Mouse (Mus musculus) stomach, embryonic 15.5 days (tissue): ENCODE data around the gene Tgfb2. TPM values are rescaled to one million over a fixed set of nuclear protein-coding genes. Genes with fewer than 3 reads are reported as not detected.

Experiments used
- ATAC-seq: fragments of 200-750 bp; cut with Nextera tagmentation; 2 replicates; pipeline ENCODE4 v1.8.0; 2017; ENCODE audit warnings: low read depth, moderate number of reproducible peaks, moderate TSS enrichment; ENCODE audit not compliant: insufficient read depth, low FRiP score
- H3K27ac ChIP-seq: fragments of 300-500 bp; sonication (generic); 2 replicates; pipeline ENCODE4 v1.5.1; 2015; ENCODE audit warnings: mild to moderate bottlenecking, inconsistent platforms
- H3K27me3 ChIP-seq: fragments of 300-500 bp; sonication (generic); replicated peaks from 2 replicates; pipeline ENCODE4 v1.6.1; 2015; ENCODE audit warnings: inconsistent platforms
- H3K36me3 ChIP-seq: fragments of 300-500 bp; sonication (generic); 2 replicates; pipeline ENCODE4 v1.6.1; 2015; ENCODE audit warnings: inconsistent platforms
- H3K4me1 ChIP-seq: fragments of 300-500 bp; sonication (generic); 2 replicates; pipeline ENCODE4 v1.6.1; 2015; ENCODE audit warnings: inconsistent platforms
- H3K4me2 ChIP-seq: fragments of 300-500 bp; sonication (generic); 2 replicates; pipeline ENCODE4 v1.6.1; 2015; ENCODE audit warnings: mild to moderate bottlenecking, inconsistent platforms
- H3K4me3 ChIP-seq: fragments of 300-500 bp; sonication (generic); replicated peaks from 2 replicates; pipeline ENCODE4 v1.5.1; 2015; ENCODE audit warnings: inconsistent platforms
- H3K9ac ChIP-seq: fragments of 300-500 bp; sonication (generic); 2 replicates; pipeline ENCODE4 v1.6.1; 2015; ENCODE audit warnings: inconsistent platforms
- H3K9me3 ChIP-seq: fragments of 300-500 bp; sonication (generic); 2 replicates; pipeline ENCODE4 v1.6.1; 2016; ENCODE audit warnings: inconsistent platforms
- WGBS: fragments of 180-500 bp; shearing (Covaris S2); methylation state at CpG from one replicate; pipeline ENCODE4 v1.1.7; 2015; 5-methylcytosine and 5-hydroxymethylcytosine counted together
- polyA plus RNA-seq: library from polyadenylated mRNA; unstranded; fragments of >200 nt; fragmentation: Nextera tagmentation; extraction: Ambion mirVana; gene quantifications from 2 replicates; pipeline ENCODE4 v1.2.1, GENCODE M21; 2015

Tgfb2 gene
- polyA plus RNA-seq, 1 experiment from 2014 or later: 21.6 TPM

DNA sequence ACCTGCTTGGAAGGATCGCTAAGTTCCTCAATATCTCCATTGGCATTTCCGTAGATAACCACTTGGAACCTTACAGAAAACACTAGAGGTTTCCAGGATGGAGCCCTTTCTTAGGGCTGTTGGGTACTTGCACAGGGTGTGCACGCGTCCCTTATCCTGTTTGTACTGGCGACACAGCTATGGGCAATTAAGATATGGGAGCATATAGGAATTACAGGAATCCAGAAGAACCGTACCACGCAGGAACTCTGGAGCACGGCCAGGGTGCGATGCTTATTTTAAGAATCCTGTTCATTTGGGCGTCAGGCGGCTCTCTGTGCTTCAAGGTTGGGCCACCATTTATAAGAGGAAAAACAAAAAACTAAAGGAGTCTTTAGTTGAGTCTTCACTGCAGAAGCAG, 42.4 kb downstream of the Tgfb2 start:
- Histone ChIP-seq H3K9me3 (no peaks in the 10 kb centered on the region), H3K4me3 (no peak overlapping the region), H3K9ac (no peak overlapping the region), H3K27ac (no peak overlapping the region), H3K36me3 (no peaks in the 10 kb centered on the region), H3K27me3 (no peaks in the 10 kb centered on the region), H3K4me2 (no peak overlapping the region), H3K4me1 (no peaks in the 10 kb centered on the region)
- 81% methylated on average over 11 of the region's 11 CpGs for WGBS
- ATAC-seq: no peak

DNA sequence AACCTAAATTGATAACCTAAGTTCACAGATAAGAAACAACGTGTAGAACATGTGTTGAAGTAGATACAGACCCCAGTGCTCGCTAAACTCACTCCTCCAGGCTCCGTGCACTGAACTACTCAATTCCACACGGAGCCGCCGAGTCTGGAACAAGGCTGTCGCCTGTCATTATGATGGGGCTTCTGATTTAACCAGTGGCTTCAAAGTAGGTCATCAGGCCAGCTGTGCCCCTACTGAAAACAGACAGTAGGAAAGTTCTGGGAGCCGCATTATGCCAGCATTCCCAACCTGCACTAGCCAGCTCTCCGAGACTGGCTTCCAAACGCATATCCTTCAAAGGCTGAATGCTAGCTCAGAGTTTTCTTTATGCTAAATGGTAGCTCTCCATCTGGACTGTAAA, 42.8 kb downstream of the Tgfb2 start:
- 70% methylated on average over 10 of the region's 10 CpGs for WGBS
- Histone ChIP-seq H3K27ac (no peak overlapping the region), H3K4me2 (no peak overlapping the region), H3K36me3 (no peaks in the 10 kb centered on the region), H3K9me3 (no peaks in the 10 kb centered on the region), H3K4me3 (no peak overlapping the region), H3K4me1 (no peaks in the 10 kb centered on the region), H3K27me3 (no peaks in the 10 kb centered on the region), H3K9ac (no peak overlapping the region)
- ATAC-seq: no peak

DNA sequence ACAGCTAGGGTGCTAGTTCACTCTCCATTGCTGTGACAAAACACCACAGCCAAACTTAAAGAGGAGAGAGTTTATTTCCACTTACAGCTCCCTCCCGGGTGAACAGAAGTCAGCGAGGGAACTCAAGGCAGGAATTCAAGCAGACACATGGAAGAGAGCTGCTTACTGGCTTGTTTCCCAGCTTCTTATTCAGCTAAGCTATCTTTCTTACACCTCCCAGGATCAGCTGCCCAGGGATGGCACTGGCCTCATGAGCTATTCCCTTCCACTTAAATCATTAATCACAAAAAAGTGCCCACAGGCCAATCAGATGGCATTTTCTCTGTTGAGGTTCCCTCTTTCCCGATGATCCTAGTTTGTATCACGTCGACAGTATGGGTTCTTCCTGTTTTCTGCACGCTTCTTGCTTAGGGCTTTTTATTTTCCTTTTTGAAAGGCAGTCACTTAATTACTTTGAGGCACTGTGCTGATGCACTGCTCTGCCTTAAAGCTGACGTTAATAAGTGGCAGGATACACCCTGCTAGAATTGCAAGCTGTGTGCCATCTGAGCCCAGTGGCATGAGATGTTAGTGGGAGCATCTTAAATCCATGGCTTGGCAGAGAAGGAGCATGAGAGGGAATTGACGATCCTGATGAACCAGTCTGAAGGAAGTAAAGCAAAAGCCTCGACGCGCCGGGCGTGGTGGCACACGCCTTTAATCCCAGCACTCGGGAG, 44.4 kb downstream of the Tgfb2 start:
- WGBS: 81% methylated on average over 15 of the region's 15 CpGs
- no peak overlapping the region for H3K27ac ChIP-seq
- H3K4me3 ChIP-seq: no peak overlapping the region
- no peak for ATAC-seq
- no peak overlapping the region for H3K4me2 ChIP-seq
- no peaks in the 10 kb centered on the region for H3K4me1 ChIP-seq
- H3K27me3 ChIP-seq: no peaks in the 10 kb centered on the region
- no peak overlapping the region for H3K9ac ChIP-seq
- no peaks in the 10 kb centered on the region for H3K36me3 ChIP-seq
- no peaks in the 10 kb centered on the region for H3K9me3 ChIP-seq

DNA sequence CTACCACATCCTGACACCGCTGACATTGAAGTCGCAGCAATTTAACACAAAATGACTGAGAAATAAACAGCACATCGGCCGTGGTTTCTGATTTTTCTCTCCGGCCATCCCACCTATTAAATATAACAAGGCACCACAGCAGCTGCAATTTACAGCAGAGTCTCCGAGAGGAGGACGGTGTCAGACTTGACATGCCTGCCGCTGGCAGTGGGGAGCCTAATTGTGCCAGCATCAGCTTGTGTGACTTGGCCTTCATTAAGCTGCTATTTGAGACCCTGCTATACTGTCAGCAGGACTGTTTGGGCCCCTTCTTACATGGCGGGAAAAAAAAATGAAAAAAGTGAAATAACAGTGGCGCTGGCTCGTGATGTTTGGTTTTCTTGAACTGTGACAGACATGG, 47.0 kb downstream of the Tgfb2 start:
- Histone ChIP-seq H3K9ac (no peak overlapping the region), H3K4me1 (no peaks in the 10 kb centered on the region), H3K9me3 (no peaks in the 10 kb centered on the region), H3K27ac (no peak overlapping the region), H3K4me2 (no peak overlapping the region), H3K27me3 (no peaks in the 10 kb centered on the region), H3K4me3 (no peak overlapping the region), H3K36me3 (no peaks in the 10 kb centered on the region)
- ATAC-seq: no peak
- 78% methylated on average over 11 of the region's 11 CpGs for WGBS

DNA sequence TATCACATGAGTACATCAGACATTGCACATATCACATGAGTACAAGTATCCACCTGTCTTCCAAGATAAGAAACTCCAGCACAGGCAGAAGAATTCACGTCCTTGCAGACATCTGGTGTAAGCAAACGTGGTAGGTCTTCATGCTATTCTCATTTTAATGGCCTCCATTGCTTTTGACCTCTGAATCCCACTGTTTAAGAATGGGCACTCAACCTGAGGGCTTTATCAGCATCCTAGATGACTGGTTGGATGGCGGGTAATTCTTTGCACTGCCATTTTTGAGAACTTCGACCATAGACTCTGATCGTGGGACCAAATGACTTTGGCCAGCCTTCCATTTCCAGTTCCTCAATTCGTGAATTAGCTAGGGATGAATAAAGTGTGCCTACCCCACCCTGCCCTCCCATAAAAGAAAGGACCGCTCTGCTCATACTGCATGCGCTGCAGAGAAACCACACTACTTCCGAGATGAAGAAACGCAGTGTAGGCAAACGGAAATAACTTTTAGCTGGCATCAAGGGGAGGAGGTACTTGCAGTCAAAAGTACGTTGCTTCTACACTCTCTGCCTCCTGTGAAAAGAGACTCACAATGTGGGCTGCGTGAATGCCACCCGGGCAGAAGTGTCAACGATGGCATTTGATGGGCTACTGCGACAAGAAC, 48.1 kb downstream of the Tgfb2 start:
- no peak for ATAC-seq
- Histone ChIP-seq H3K36me3 (no peaks in the 10 kb centered on the region), H3K4me2 (no peak overlapping the region), H3K4me1 (peaks cover 6% of the 10 kb centered on the region; the same call in 1 of the 2 replicates), H3K4me3 (no peak overlapping the region), H3K9ac (no peak overlapping the region), H3K9me3 (no peaks in the 10 kb centered on the region), H3K27me3 (no peaks in the 10 kb centered on the region), H3K27ac (no peak overlapping the region)
- 86% methylated on average over 16 of the region's 16 CpGs for WGBS

DNA sequence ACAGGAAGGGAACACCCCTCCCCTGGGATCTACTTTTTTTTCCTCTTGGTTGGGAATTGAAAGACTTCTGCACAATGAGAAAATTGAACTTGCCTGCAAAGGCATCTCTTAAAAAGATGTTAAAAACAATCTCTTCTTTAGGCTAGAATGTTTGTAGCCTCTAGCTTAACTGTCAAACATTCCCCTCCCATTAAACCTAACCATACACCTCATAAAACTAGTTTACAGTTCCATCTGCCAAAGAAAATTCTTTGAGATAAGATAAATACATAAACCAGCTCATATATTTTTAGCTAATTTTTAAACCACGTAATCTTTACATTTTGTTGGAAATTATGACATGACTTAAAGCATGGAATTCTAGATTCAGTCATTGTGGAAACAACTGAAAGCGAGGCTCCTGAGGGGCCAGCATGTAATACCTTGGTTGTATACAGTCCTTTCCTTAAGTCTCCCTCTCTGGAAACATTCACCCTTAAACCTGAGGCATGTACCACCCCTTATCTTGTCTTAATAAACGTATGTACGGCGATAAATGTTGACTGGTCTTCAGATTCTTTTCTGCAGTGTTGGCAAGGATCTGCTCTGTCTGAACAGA, 49.0 kb downstream of the Tgfb2 start:
- no peak for ATAC-seq
- WGBS: 69% methylated on average over 5 of the region's 5 CpGs
- H3K4me1 ChIP-seq: peaks cover 6% of the 10 kb centered on the region

DNA sequence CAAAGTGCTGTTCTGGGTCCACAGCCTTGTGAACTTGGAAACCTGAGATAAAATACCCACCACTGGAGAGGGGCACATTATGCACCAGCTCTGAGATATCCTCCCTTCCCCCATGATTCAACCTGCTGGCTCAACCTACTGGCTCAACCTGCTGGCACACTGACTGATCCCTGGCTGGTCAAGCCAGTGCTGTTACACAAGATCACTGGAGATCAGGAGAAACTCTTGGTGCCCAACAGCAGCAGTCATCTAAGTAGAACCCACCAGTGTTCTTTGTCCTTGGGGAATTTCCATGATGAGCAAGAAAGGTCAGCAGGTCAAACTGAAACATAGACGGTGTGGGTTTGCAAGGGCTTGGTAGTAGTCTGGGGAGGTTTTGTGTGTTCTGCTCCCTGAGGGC, 49.6 kb downstream of the Tgfb2 start:
- Histone ChIP-seq H3K9me3 (no peaks in the 10 kb centered on the region), H3K9ac (no peak overlapping the region), H3K4me1 (peaks cover 6% of the 10 kb centered on the region), H3K27ac (no peak overlapping the region), H3K27me3 (no peaks in the 10 kb centered on the region), H3K4me2 (no peak overlapping the region), H3K36me3 (no peaks in the 10 kb centered on the region), H3K4me3 (no peak overlapping the region)
- ATAC-seq: no peak
- 51% methylated on average over 1 of the region's 1 CpGs for WGBS

More for the DNA sequence above, 49.0 kb downstream of the Tgfb2 start:
- Histone ChIP-seq H3K27me3 (no peaks in the 10 kb centered on the region), H3K9me3 (no peaks in the 10 kb centered on the region), H3K36me3 (no peaks in the 10 kb centered on the region), H3K9ac (no peak overlapping the region), H3K27ac (no peak overlapping the region), H3K4me3 (no peak overlapping the region), H3K4me2 (no peak overlapping the region)

DNA sequence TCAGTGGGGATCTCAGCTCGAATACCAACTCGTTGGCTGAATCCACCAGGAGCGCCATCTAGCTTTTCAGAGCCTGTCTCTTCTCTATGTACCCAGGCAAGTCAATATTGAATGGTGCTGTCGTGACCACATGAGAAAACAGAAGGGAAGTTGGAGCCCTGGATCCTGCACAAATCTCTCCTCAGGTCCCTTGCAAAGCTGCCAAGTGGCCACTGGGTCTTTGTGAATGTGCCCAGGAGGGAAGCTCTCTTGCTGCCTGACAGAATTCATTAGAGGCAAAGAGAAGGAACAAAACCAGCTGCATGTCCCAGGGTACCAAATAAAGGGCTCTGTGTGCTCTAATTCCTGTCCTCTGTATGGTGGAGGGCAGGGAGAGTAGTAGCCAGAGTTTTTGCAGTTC, 50.7 kb downstream of the Tgfb2 start:
- Histone ChIP-seq H3K9me3 (no peaks in the 10 kb centered on the region), H3K4me1 (peaks cover 6% of the 10 kb centered on the region), H3K4me2 (no peak overlapping the region), H3K4me3 (no peak overlapping the region), H3K36me3 (no peaks in the 10 kb centered on the region), H3K27me3 (no peaks in the 10 kb centered on the region), H3K9ac (no peak overlapping the region), H3K27ac (no peak overlapping the region)
- WGBS: 75% methylated on average over 4 of the region's 4 CpGs
- no peak for ATAC-seq

DNA sequence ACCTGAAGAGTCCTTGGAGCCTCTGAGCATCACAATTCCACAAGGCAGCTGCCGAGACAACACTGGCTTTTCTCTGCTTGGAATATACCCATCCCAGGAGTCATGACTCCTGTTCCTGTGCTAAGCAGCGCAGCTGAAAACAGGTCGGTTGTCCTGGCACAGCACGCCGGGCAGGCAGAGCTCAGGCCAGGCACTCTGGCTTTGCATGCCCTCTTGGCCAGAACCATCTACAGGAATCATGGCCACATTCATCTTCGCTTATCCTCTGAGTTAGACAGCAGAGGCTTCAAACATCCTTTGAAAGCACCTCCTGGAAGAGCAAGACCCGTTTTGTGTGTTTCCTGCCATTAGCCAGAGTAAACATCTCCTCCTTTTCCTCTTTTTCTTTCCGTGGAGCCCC, 53.6 kb downstream of the Tgfb2 start:
- 31% methylated on average over 8 of the region's 8 CpGs for WGBS
- Histone ChIP-seq H3K4me2 (no peak overlapping the region), H3K9ac (no peak overlapping the region), H3K27me3 (no peaks in the 10 kb centered on the region), H3K4me3 (no peak overlapping the region), H3K9me3 (no peaks in the 10 kb centered on the region), H3K27ac (no peak overlapping the region), H3K36me3 (peaks cover 5% of the 10 kb centered on the region; the same call in 1 of the 2 replicates), H3K4me1 (peaks cover 6% of the 10 kb centered on the region)
- no peak for ATAC-seq

DNA sequence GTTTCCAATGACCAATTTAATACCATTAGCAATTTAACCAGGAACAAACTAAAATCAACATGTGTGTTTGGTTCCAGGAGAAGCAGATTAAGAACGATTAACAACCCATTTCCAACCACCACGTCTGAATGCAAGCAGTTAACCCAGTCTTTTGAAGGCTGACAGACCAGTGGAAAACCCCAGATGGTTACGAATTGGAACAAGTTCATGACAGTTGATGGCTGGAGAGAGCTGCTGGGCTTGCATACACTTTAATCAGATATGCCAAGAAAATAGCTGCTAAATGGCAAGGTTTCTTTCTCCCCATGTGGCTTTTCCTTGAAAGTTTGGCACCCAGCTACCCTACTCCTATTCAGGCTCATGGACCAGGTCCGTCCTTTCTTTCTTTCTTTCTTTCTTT, 55.8 kb downstream of the Tgfb2 start:
- Histone ChIP-seq H3K9me3 (no peaks in the 10 kb centered on the region), H3K9ac (no peak overlapping the region), H3K4me3 (no peak overlapping the region), H3K36me3 (peaks cover 5% of the 10 kb centered on the region; the same call in 1 of the 2 replicates), H3K27me3 (no peaks in the 10 kb centered on the region), H3K4me2 (no peak overlapping the region), H3K27ac (no peak overlapping the region), H3K4me1 (peaks cover 6% of the 10 kb centered on the region)
- ATAC-seq: no peak
- 77% methylated on average over 4 of the region's 4 CpGs for WGBS

DNA sequence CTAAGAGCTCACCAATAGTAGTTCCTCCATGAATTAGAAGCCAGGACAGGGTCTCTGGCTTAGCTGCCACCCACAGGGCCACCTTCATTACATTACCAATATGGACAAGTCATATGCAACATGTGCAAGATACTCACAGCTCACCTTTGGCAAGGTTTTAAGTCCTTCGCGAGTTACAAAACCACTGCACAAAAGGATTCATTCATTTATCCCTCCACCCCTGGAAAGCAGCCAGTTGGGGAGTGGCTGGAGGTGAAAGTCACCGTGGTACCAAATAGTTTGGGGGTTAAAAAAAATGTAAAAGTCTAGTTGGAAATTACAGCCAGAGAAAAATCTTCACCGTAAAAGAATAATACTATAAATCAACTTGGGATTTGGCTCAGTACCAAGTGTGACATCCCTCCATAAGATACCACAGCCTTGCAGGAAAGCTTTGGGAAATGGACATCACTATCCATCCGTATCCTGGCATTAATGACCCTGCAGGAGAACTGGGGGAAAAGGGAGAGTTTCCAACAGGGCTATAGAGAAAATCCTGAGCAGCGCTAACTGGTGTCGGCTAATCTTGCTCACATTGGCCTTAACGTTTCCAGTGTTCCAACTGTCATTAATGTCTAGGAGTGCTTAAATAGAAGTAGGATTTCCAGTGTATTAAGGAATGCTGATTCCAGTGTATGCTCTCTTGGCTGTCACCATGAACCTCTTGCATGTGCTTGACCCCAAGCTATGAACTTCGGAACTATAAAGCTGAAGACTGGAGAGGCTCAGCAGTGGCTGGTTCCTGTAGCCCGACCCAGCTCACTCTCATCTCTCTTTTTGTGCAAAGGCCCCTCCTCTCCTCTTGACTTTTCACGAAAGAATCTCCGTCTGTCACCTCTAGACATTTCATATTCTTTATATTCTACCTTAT, 68.2 kb downstream of the Tgfb2 start:
- ATAC-seq: no peak
- WGBS: 47% methylated on average over 12 of the region's 12 CpGs
- Histone ChIP-seq H3K4me2 (no peak overlapping the region), H3K9me3 (no peaks in the 10 kb centered on the region), H3K27me3 (no peaks in the 10 kb centered on the region), H3K36me3 (no peaks in the 10 kb centered on the region), H3K4me3 (no peak overlapping the region), H3K9ac (no peak overlapping the region), H3K27ac (no peak overlapping the region), H3K4me1 (no peaks in the 10 kb centered on the region)
